Mouse (Mus musculus): ENCODE results near the gene Psmg4. TPM values are rescaled to one million over a fixed set of nuclear protein-coding genes. Genes with fewer than 3 reads are reported as not detected.

Gene Psmg4
- total and polyA plus RNA-seq, 2 experiments = 44.0 to 60.9 TPM

- Histone ChIP-seq H3K4me1 (ENCODE audit: control insufficient read depth, insufficient read depth, low read length) (peaks cover 8% of the 10 kb centered on the region; the same call in 1 of the 2 replicates), H3K36me3 (ENCODE audit: control insufficient read depth, insufficient read depth, low read length) (no peaks in the 10 kb centered on the region), H3K4me3 (ENCODE audit: insufficient read depth, low read depth, low read length) (no peak overlapping the region), H3K9ac (ENCODE audit: low read depth, low read length) (no peak overlapping the region), H3K27me3 (ENCODE audit: control insufficient read depth, insufficient read depth, low read length) (peaks cover 15% of the 10 kb centered on the region; the same call in 1 of the 2 replicates), H3K27ac (replicated peaks; ENCODE audit: insufficient read depth, low read depth, low read length) (no peak overlapping the region), H3K79me2 (ENCODE audit: control insufficient read depth, insufficient read depth, low read length) (no peaks in the 10 kb centered on the region)
- 6% methylated on average over 24 of the region's 24 CpGs for WGBS
- TF ChIP-seq POLR2A (IDR thresholded peaks at IDR 0.05; ENCODE audit: extremely low read depth, insufficient read depth, low read length) = no peak
- TF ChIP-seq CTCF (IDR thresholded peaks at IDR 0.05; ENCODE audit: low read depth, low read length) = no peak
- DNase-seq (ENCODE audit: extremely low read depth, low read depth, low spot score) = no peak
Measured at GRCm38 (mm10) chr13:34131011-34131707, 31.6 kb upstream of the Psmg4 start.

GRCm38 (mm10) chr13:34131708-34132060, 31.1 kb upstream of the Psmg4 start:
- TF ChIP-seq CTCF (IDR thresholded peaks at IDR 0.05; ENCODE audit: low read depth, low read length) = no peak
- TF ChIP-seq POLR2A (IDR thresholded peaks at IDR 0.05; ENCODE audit: extremely low read depth, insufficient read depth, low read length) = no peak
- Histone ChIP-seq H3K27me3 (ENCODE audit: control insufficient read depth, insufficient read depth, low read length) (peaks cover 15% of the 10 kb centered on the region; the same call in 1 of the 2 replicates), H3K27ac (replicated peaks; ENCODE audit: insufficient read depth, low read depth, low read length) (no peak overlapping the region), H3K4me3 (ENCODE audit: insufficient read depth, low read depth, low read length) (no peak overlapping the region), H3K4me1 (ENCODE audit: control insufficient read depth, insufficient read depth, low read length) (peaks cover 8% of the 10 kb centered on the region; the same call in 1 of the 2 replicates), H3K9ac (ENCODE audit: low read depth, low read length) (no peak overlapping the region), H3K79me2 (ENCODE audit: control insufficient read depth, insufficient read depth, low read length) (no peaks in the 10 kb centered on the region), H3K36me3 (ENCODE audit: control insufficient read depth, insufficient read depth, low read length) (no peaks in the 10 kb centered on the region)
- WGBS = 8% methylated on average over 10 of the region's 10 CpGs
- DNase-seq (ENCODE audit: extremely low read depth, low read depth, low spot score) = no peak

- Histone ChIP-seq H3K79me2 (ENCODE audit: control insufficient read depth, insufficient read depth, low read length) (no peaks in the 10 kb centered on the region), H3K36me3 (ENCODE audit: control insufficient read depth, insufficient read depth, low read length) (no peaks in the 10 kb centered on the region), H3K9ac (ENCODE audit: low read depth, low read length) (no peak overlapping the region), H3K27ac (replicated peaks; ENCODE audit: insufficient read depth, low read depth, low read length) (no peak overlapping the region), H3K4me3 (ENCODE audit: insufficient read depth, low read depth, low read length) (no peak overlapping the region), H3K4me1 (ENCODE audit: control insufficient read depth, insufficient read depth, low read length) (peaks cover 8% of the 10 kb centered on the region; the same call in 1 of the 2 replicates), H3K27me3 (ENCODE audit: control insufficient read depth, insufficient read depth, low read length) (peaks cover 15% of the 10 kb centered on the region; the same call in 1 of the 2 replicates)
- no peak for TF ChIP-seq CTCF (IDR thresholded peaks at IDR 0.05; ENCODE audit: low read depth, low read length)
- no peak for TF ChIP-seq POLR2A (IDR thresholded peaks at IDR 0.05; ENCODE audit: extremely low read depth, insufficient read depth, low read length)
- WGBS = 10% methylated on average over 15 of the region's 15 CpGs
- DNase-seq (ENCODE audit: extremely low read depth, low read depth, low spot score) = no peak
Measured at GRCm38 (mm10) chr13:34132299-34132698, 30.5 kb upstream of the Psmg4 start.

- H3K79me2 ChIP-seq (ENCODE audit: control insufficient read depth, insufficient read depth, low read length) = no peaks in the 10 kb centered on the region
- H3K4me1 ChIP-seq (ENCODE audit: control insufficient read depth, insufficient read depth, low read length) = peaks cover 8% of the 10 kb centered on the region; the same call in 1 of the 2 replicates
- TF ChIP-seq POLR2A (IDR thresholded peaks at IDR 0.05; ENCODE audit: extremely low read depth, insufficient read depth, low read length) = no peak
- TF ChIP-seq CTCF (IDR thresholded peaks at IDR 0.05; ENCODE audit: low read depth, low read length) = no peak
- H3K36me3 ChIP-seq (ENCODE audit: control insufficient read depth, insufficient read depth, low read length) = no peaks in the 10 kb centered on the region
- 49% methylated on average over 6 of the region's 6 CpGs for WGBS
- no peak for DNase-seq (ENCODE audit: extremely low read depth, low read depth, low spot score)
- H3K4me3 ChIP-seq (ENCODE audit: insufficient read depth, low read depth, low read length) = no peak overlapping the region
- H3K27ac ChIP-seq (replicated peaks; ENCODE audit: insufficient read depth, low read depth, low read length) = no peak overlapping the region
- H3K9ac ChIP-seq (ENCODE audit: low read depth, low read length) = no peak overlapping the region
- H3K27me3 ChIP-seq (ENCODE audit: control insufficient read depth, insufficient read depth, low read length) = peaks cover 15% of the 10 kb centered on the region; the same call in 1 of the 2 replicates
Measured at GRCm38 (mm10) chr13:34132875-34133274, 29.9 kb upstream of the Psmg4 start.

- Histone ChIP-seq H3K79me2 (ENCODE audit: control insufficient read depth, insufficient read depth, low read length) (no peaks in the 10 kb centered on the region), H3K4me1 (ENCODE audit: control insufficient read depth, insufficient read depth, low read length) (peaks cover 8% of the 10 kb centered on the region; the same call in 1 of the 2 replicates), H3K27me3 (ENCODE audit: control insufficient read depth, insufficient read depth, low read length) (peaks cover 15% of the 10 kb centered on the region; the same call in 1 of the 2 replicates), H3K9ac (ENCODE audit: low read depth, low read length) (no peak overlapping the region), H3K36me3 (ENCODE audit: control insufficient read depth, insufficient read depth, low read length) (no peaks in the 10 kb centered on the region), H3K4me3 (ENCODE audit: insufficient read depth, low read depth, low read length) (no peak overlapping the region), H3K27ac (replicated peaks; ENCODE audit: insufficient read depth, low read depth, low read length) (no peak overlapping the region)
- WGBS = 29% methylated on average over 15 of the region's 15 CpGs
- TF ChIP-seq CTCF (IDR thresholded peaks at IDR 0.05; ENCODE audit: low read depth, low read length) (no peak), POLR2A (IDR thresholded peaks at IDR 0.05; ENCODE audit: extremely low read depth, insufficient read depth, low read length) (no peak)
- no peak for DNase-seq (ENCODE audit: extremely low read depth, low read depth, low spot score)
Measured at GRCm38 (mm10) chr13:34133326-34134071, 29.3 kb upstream of the Psmg4 start.
